Mouse (Mus musculus) ovary, postnatal 14 days (tissue): ENCODE measurements at regions not wholly inside any gene's neighbourhood (a gene's known extent, or its start where the extent isn't known, plus 50 kb on each side); places are given as distances from the start of the nearest gene placed in this dataset.

Experiments used
- DNase-seq: peaks from one replicate; pipeline ENCODE4 v3.0.0; 2022; ENCODE audit warnings: low spot score

DNA sequence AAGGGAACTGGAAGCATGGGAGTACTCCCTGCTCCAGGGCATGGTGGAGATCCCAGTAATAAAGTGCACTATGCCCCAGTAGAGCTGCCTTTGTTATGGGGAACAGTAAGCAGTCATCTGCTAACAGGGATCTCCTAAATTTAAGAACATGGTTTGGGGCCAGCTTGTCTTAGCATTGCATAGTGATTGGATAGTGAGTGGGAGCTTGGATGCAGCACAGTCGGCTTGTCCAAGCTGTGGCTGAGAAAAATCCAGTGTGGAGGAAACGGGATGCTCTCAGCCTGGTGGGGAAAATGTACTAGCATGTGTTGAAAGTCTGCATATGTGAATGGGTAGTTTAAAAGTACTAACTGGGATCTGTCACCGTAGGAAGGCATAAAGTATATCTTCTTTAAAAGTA, 326.6 kb upstream of the Apob start:
- no peak for DNase-seq

DNA sequence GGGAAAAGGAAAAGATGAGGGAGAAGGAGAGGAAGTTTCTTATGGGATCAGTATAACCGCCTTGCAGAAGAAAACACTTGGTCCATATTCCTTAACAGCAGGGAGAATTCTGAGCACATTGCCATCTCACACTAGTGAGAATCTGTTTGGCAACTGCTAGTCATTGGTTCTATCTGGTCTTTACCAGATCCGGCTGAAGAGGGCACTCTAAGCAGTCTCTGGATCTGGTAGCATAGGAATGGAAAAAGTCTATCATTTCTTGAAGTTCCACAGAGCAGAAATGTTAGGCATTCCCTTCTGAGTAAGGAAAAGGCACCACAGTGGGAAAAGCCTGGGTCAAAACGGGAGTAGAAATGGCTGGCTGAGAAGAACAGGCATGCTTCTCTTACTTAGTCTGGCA, 315.4 kb upstream of the Apob start:
- no peak for DNase-seq

DNA sequence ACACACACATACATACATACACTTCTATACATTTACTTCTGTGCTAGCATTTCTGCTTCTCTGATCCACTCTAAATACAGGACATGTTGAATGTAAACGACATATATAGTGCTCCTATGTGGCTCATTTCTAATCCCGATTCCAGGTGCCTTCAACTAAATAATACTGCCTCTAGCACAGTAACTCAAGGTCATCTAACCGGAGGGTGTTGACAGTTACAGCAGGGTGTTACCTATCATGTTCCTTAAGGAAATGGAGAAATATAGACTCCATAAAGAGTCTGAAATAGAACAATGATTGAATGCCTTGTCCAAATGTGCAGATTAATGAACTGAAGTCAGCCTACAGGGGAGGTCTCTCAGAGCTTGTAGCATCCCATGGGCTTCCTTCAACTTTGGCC, 307.3 kb upstream of the Apob start:
- DNase-seq = no peak

DNA sequence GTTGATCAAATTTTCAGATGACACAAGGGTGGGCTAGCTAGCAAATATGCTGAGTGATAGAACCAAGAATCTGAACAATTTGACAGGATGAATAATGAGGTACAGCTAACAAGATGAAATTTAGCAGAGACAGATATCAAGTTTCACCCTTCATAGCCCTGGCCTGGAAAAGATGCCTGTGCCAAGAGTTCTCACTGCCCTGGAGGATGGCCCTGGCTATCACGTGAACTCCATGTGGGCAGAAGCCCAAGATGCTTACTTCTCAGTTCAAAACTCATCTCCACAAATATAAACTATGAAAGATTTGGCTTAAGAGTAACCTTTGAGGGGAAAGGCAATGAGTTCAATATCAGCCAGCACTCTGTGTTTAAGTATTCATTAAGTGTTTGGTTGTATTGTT, 306.9 kb upstream of the Apob start:
- DNase-seq = no peak

DNA sequence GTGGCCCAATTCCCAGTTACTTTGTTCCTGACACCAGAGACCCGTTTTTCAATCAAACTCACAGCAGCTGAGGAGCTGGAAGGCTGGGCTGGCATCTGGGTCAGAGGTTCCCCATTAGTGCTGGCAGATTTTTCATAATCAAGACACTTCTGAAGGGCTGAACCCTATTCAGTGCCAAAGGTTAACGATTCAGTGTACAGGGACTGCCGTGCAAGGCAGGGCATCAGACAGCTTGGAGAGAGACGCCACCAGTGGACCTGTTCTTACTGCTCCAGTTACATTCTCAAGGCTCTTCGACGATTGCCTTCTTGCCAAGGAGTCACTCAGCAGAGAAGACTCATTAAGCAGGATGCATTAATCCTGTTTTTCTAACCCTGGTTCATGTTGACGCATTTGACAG, 285.5 kb upstream of the Apob start:
- DNase-seq = no peak

GRCm38 (mm10) chr12:7698324-7698944, 279.0 kb upstream of the Apob start:
- no peak for DNase-seq

- DNase-seq = no peak
Measured at GRCm38 (mm10) chr12:7709102-7709501, 268.3 kb upstream of the Apob start.

GRCm38 (mm10) chr12:7709872-7710271, 267.6 kb upstream of the Apob start:
- DNase-seq = no peak

DNA sequence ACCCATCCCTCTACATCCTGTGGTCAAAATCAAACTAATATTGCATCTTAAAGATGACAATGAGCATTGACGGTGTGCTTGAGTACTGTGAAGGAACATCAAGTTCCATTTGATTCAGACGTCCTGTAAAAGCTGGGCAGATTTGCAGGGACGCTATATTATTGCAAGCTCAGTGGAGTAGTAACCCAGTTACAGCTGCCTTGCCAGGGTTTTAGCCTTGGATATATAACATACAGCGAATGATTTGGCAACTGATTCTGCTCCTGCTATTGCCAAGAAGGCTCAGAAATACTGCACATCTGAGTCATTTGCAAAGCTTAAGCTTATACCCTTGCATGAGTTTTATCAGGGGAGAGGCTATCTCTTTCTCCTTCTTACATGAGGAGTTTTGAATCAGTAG, 262.4 kb upstream of the Apob start:
- DNase-seq = no peak

DNA sequence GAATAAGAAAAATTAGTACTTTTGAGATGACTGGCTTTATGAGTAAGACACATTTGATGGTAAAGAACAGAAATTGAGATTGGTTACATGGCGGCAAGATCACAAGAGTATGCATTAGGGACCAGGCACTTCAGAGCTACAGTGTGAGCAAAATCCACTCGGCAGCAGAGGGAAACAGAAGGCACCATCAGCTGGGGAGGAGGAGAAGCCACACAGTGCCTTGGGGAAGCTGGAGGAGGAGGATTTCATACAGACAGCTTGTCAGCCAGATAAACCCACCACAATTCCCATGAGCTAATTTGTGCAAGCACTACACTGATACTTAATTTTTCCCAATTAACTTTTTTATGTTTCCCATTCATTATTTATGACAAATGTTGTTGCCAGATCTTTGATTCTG, 258.9 kb upstream of the Apob start:
- no peak for DNase-seq

DNA sequence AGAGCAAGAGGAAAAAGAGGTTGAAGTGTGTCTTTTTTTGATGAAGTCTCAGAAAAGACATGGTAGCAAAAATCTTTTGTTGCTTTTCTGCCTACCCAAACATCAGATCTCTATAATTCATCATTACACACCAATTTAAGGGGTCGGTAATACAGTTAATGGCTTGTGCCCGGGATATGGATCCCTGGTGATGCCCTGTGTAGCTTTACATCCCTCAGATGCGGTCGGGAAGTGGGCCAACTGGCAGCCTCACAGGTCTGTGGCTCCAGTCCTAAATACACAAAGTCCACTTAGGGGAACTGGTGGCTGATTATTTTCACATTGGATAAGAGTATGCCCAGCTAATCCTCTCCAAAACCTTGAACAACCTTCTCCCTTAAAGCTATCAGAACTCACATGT, 258.4 kb upstream of the Apob start:
- no peak for DNase-seq

- DNase-seq = no peak
Measured at GRCm38 (mm10) chr12:7724992-7725391, 252.5 kb upstream of the Apob start.

GRCm38 (mm10) chr12:7738020-7738419, 239.4 kb upstream of the Apob start:
- no peak for DNase-seq

DNA sequence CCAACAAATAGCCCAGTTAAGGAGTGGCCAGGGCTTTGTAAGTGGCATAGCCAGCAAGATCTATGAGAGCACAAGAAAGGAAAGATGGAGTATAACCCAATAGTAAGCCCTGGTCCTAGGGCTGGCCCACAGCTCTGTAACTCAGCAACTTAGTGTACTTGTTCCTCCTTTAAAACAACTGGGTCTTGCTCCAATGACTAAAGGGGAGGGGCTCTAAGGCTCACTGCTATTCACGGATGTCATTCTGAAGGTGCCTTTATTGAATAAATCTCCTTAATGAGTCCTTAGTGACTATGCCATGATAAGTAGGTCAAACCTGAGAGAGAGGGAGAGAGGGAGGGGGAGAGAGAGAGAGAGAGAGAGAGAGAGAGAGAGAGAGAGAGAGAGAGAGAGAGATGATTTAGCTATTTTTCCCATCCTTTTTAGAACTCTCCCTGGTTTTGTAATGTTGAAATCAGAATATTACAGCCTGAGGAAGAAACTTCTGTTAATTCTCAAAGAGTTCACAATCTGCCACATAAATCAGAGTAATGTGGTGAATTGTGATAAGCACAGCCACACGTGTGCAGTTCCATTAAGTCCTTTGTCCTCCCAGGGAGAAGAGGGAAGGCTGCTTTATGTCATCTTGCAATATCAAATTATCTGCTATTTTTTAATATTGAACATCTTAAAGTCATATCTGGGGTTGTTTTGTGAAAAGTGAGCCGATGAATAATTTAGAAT, 238.7 kb upstream of the Apob start:
- no peak for DNase-seq

- no peak for DNase-seq
Measured at GRCm38 (mm10) chr12:7739352-7739994, 238.0 kb upstream of the Apob start.

GRCm38 (mm10) chr12:7746708-7747107, 230.7 kb upstream of the Apob start:
- no peak for DNase-seq

DNA sequence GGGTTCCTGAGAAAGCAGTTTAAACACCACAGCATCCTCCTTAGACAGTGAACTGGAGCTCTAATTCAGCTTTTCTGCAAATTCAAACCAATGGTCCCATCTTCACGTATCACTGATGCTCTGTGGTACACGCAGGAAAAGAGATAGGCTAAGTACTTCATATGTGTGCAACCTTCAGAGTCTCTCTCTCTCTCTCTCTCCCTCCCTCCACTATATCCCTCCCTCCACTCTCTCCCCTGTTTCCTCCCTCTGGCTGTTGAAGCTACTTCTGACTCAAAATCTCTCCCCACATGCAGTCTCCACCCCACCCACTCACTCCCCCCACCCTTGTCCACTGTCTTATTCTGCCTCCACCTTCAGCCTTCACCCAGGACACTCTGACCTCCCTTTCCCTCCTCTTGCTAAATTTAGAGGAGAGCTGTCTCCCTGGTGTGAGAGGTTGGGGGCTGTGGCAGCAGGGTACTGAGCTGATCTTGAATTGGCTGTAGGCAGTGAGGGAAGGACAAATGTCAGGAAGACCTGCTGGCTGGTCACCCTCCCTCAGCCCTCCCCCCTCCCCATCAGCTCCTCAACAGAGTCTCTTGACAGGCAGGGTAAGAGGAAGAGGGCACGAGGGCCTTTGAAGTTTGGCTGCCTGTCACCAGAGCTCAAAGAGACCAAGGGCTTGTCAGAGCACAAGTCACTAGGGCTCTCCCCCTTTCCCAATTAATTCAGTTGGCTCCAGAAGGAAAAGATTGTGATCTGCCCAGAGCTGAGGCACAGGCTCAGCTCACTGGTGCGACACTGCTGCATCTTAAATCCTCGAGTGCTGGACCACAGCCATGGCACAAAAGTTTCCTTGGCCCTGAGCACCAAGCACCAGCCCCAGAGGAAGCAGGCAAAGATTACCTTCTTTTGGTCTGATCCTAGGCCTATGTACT, 227.9 kb upstream of the Apob start:
- no peak for DNase-seq

GRCm38 (mm10) chr12:7754861-7755260, 222.6 kb upstream of the Apob start:
- DNase-seq = no peak

- DNase-seq = no peak
Measured at GRCm38 (mm10) chr12:7764795-7765697, 212.4 kb upstream of the Apob start.

GRCm38 (mm10) chr12:7774127-7774526, 203.3 kb upstream of the Apob start:
- no peak for DNase-seq

DNA sequence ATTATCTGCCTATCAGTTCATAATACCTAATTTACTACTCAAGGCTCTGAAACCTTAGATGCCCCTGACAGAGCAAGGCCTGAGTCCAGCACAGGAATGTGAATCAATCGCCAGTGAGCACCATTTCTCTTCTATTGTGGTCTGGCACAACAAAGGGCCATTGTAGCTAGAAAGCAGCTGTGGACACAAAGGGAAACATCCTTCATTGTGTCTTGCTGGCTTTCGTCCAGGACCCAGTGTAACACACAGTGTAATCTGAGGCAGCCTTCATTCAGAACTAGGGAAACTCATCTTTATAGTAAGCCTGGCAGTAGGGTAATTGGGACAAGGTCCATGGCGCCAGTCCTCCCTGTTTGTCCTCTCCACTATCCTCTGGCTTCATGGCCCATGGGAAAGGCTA, 201.1 kb upstream of the Apob start:
- DNase-seq = no peak
